Mouse (Mus musculus) midbrain, embryonic 13.5 days (tissue): ENCODE data around the gene Ncoa6. TPM values are rescaled to one million over a fixed set of nuclear protein-coding genes. Genes with fewer than 3 reads are reported as not detected.
A peak's percentile ranks its signal among the peaks of the same experiment; 100 is the strongest.
"Not testable (repeated sequence)": the region's sequence is repeated elsewhere in the genome, so short reads cannot be mapped to it uniquely, and the experiment has no call there.

Experiments
- ATAC-seq: fragments of 200-750 bp; cut with Nextera tagmentation; 2 replicates; pipeline ENCODE4 v1.8.0; 2017; ENCODE audit warnings: mild to moderate bottlenecking, moderate TSS enrichment, moderate library complexity
- H3K27ac ChIP-seq: fragments of 300-500 bp; sonication (generic); 2 replicates; pipeline ENCODE4 v1.5.1; 2015; ENCODE audit warnings: inconsistent platforms, mild to moderate bottlenecking, moderate library complexity
- H3K27me3 ChIP-seq: fragments of 300-500 bp; sonication (generic); 2 replicates; pipeline ENCODE4 v1.6.1; 2015; ENCODE audit warnings: mild to moderate bottlenecking, inconsistent platforms
- H3K36me3 ChIP-seq: fragments of 300-500 bp; sonication (generic); 2 replicates; pipeline ENCODE4 v1.6.1; 2015; ENCODE audit warnings: mild to moderate bottlenecking, inconsistent platforms
- H3K4me1 ChIP-seq: fragments of 300-500 bp; sonication (generic); replicated peaks from 2 replicates; pipeline ENCODE4 v1.6.1; 2015; ENCODE audit warnings: inconsistent platforms
- H3K4me2 ChIP-seq: fragments of 300-500 bp; sonication (generic); replicated peaks from 2 replicates; pipeline ENCODE4 v1.6.1; 2015; ENCODE audit warnings: moderate library complexity, mild to moderate bottlenecking, inconsistent platforms
- H3K4me3 ChIP-seq: fragments of 300-500 bp; sonication (generic); replicated peaks from 2 replicates; pipeline ENCODE4 v1.5.1; 2015; ENCODE audit warnings: mild to moderate bottlenecking, inconsistent platforms
- H3K9ac ChIP-seq: fragments of 300-500 bp; sonication (generic); replicated peaks from 2 replicates; pipeline ENCODE4 v1.6.1; 2015; ENCODE audit warnings: mild to moderate bottlenecking, inconsistent platforms
- H3K9me3 ChIP-seq: fragments of 300-500 bp; sonication (generic); 2 replicates; pipeline ENCODE4 v1.6.1; 2016; ENCODE audit warnings: mild to moderate bottlenecking, inconsistent platforms
- WGBS: fragments of 180-500 bp; shearing (Covaris S2); methylation state at CpG from one replicate; pipeline ENCODE4 v1.1.7; 2015; 5-methylcytosine and 5-hydroxymethylcytosine counted together
- polyA plus RNA-seq: library from polyadenylated mRNA; unstranded; fragments of >200 nt; fragmentation: Nextera tagmentation; extraction: Ambion mirVana; gene quantifications from 2 replicates; pipeline ENCODE4 v1.2.1, GENCODE M21; 2015

Gene Ncoa6
- polyA plus RNA-seq, 1 experiment from 2014 or later, result 30.0 TPM

DNA sequence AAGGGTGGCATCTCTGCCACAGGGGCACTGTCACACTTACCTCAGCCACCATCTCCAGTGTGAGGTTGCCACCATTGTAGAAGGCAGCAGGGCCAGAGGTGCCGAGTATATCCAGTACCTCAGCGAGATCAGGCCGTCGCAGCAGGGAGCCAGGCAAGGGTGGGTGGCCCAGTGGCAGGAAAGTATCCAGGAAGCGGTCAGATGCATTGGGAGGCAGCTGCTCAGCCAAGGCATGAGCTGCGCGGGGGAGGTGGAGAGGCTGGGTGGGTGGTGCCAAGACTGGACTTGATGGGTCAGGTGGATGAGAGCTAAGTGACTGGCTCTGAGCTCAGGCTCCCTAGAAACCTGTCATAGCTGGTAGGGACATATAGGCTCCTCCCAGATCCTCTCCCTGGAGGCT, 28.9 kb upstream of the Ncoa6 start:
- 90% methylated on average over 7 of the region's 7 CpGs for WGBS
- ATAC-seq, result no peak
- H3K4me3 ChIP-seq, result no peak overlapping the region
- peaks cover 18% of the 10 kb centered on the region for H3K4me1 ChIP-seq
- no peaks in the 10 kb centered on the region for H3K27me3 ChIP-seq
- no peak overlapping the region for H3K4me2 ChIP-seq
- H3K36me3 ChIP-seq, result peaks cover 70% of the 10 kb centered on the region
- H3K27ac ChIP-seq, result no peak overlapping the region
- H3K9ac ChIP-seq, result no peak overlapping the region
- no peaks in the 10 kb centered on the region for H3K9me3 ChIP-seq

GRCm38 (mm10) chr2:155490998-155491397, 17.3 kb upstream of the Ncoa6 start:
- Histone ChIP-seq H3K4me3 (no peak overlapping the region), H3K4me2 (no peak overlapping the region), H3K27ac (no peak overlapping the region), H3K9ac (no peak overlapping the region), H3K36me3 (peaks cover 61% of the 10 kb centered on the region), H3K4me1 (no peaks in the 10 kb centered on the region), H3K27me3 (no peaks in the 10 kb centered on the region), H3K9me3 (no peaks in the 10 kb centered on the region)
- WGBS, result 92% methylated on average over 6 of the region's 6 CpGs
- ATAC-seq, result no peak

DNA sequence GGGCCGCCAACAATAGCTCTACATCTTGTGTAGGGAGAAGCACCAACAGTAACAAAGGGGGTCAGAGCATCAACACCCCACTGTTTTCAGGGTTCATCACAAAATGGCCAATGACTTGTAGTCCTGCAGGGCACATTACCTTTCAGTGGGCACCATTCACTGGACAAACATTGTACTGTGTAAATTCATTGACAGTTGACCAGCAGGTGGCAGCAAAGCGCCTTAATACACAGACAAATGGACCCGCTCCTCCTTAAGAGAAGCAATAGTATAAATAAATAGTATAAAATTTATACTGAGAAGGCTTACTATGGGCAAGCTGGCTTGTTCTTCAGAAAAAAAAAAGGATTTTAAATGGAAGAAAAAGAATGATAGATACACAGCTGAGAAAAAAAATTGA, 8.3 kb upstream of the Ncoa6 start:
- Histone ChIP-seq H3K4me1 (no peaks in the 10 kb centered on the region), H3K27ac (no peak overlapping the region), H3K4me3 (no peak overlapping the region), H3K9me3 (no peaks in the 10 kb centered on the region), H3K27me3 (no peaks in the 10 kb centered on the region), H3K36me3 (no peaks in the 10 kb centered on the region), H3K9ac (no peak overlapping the region), H3K4me2 (no peak overlapping the region)
- 45% methylated on average over 3 of the region's 3 CpGs for WGBS
- no peak for ATAC-seq

- H3K36me3 ChIP-seq, result no peaks in the 10 kb centered on the region
- WGBS, result under 1% methylated on average over 61 of the region's 71 CpGs
- peak overlapping the region; percentile 93 for H3K27ac ChIP-seq
- peak; percentile 61 for ATAC-seq
- peak overlapping the region; percentile 88 for H3K4me2 ChIP-seq
- H3K27me3 ChIP-seq, result no peaks in the 10 kb centered on the region
- peaks cover 34% of the 10 kb centered on the region for H3K4me1 ChIP-seq
- peak overlapping the region; percentile 94 for H3K9ac ChIP-seq
- H3K9me3 ChIP-seq, result no peaks in the 10 kb centered on the region
- peak overlapping the region; percentile 87 for H3K4me3 ChIP-seq
Observed at GRCm38 (mm10) chr2:155472671-155473569, 774 bp downstream of the Ncoa6 start.

GRCm38 (mm10) chr2:155466861-155467260, 6.8 kb downstream of the Ncoa6 start:
- H3K4me2 ChIP-seq, result no peak overlapping the region
- H3K27ac ChIP-seq, result no peak overlapping the region
- no peak overlapping the region for H3K9ac ChIP-seq
- no peaks in the 10 kb centered on the region for H3K27me3 ChIP-seq
- no peak overlapping the region for H3K4me3 ChIP-seq
- WGBS, result 93% methylated on average over 1 of the region's 1 CpGs
- H3K4me1 ChIP-seq, result peaks cover 19% of the 10 kb centered on the region
- 0 out of 2 replicates have a peak, but pooled peaks cover 3% of the 10 kb centered on the region for H3K36me3 ChIP-seq
- no peaks in the 10 kb centered on the region for H3K9me3 ChIP-seq
- no peak for ATAC-seq

GRCm38 (mm10) chr2:155453591-155453990, 20.1 kb downstream of the Ncoa6 start:
- no peaks in the 10 kb centered on the region for H3K4me1 ChIP-seq
- H3K27me3 ChIP-seq, result no peaks in the 10 kb centered on the region
- 88% methylated on average over 7 of the region's 7 CpGs for WGBS
- peaks cover 9% of the 10 kb centered on the region; the same call in 1 of the 2 replicates for H3K36me3 ChIP-seq
- no peak overlapping the region for H3K9ac ChIP-seq
- no peaks in the 10 kb centered on the region for H3K9me3 ChIP-seq
- no peak for ATAC-seq
- no peak overlapping the region for H3K4me3 ChIP-seq
- no peak overlapping the region for H3K4me2 ChIP-seq
- no peak overlapping the region for H3K27ac ChIP-seq

GRCm38 (mm10) chr2:155451256-155451655, 22.4 kb downstream of the Ncoa6 start:
- 81% methylated on average over 5 of the region's 5 CpGs for WGBS
- Histone ChIP-seq H3K36me3 (peaks cover 9% of the 10 kb centered on the region; the same call in 1 of the 2 replicates), H3K27me3 (no peaks in the 10 kb centered on the region), H3K4me2 (no peak overlapping the region), H3K9me3 (no peaks in the 10 kb centered on the region), H3K4me3 (no peak overlapping the region), H3K9ac (no peak overlapping the region), H3K4me1 (no peaks in the 10 kb centered on the region), H3K27ac (no peak overlapping the region)
- no peak for ATAC-seq

DNA sequence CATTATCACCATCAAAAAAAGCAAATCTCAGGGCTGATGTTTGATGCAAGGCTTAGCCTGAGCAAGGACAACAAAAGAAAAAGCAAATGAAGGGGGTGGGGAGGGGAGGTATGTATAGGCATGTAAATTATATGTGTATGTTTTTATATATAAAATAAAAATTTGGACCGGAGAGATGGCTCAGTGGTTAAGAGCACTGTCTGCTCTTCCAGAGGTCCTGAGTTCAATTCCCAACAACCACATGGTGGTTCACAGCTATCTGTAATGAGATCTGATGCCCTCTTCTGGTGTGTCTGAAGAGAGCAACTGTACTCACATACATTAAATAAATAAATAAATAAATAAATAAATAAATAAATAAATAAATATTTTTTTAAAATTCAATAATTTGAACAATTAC, 25.8 kb downstream of the Ncoa6 start:
- 97% methylated on average over 1 of the region's 1 CpGs for WGBS
- not testable (repeated sequence) for H3K27ac ChIP-seq, H3K27me3 ChIP-seq, H3K36me3 ChIP-seq, H3K9ac ChIP-seq, H3K4me1 ChIP-seq, H3K4me2 ChIP-seq, H3K9me3 ChIP-seq, H3K4me3 ChIP-seq, ATAC-seq

GRCm38 (mm10) chr2:155443446-155443845, 30.2 kb downstream of the Ncoa6 start:
- H3K4me2 ChIP-seq, result no peak overlapping the region
- no peaks in the 10 kb centered on the region; the same call in 1 of the 2 replicates for H3K36me3 ChIP-seq
- H3K27ac ChIP-seq, result no peak overlapping the region
- H3K9me3 ChIP-seq, result no peaks in the 10 kb centered on the region
- WGBS, result 51% methylated on average over 2 of the region's 2 CpGs
- no peaks in the 10 kb centered on the region for H3K27me3 ChIP-seq
- no peak overlapping the region for H3K9ac ChIP-seq
- ATAC-seq, result no peak
- 0 out of 2 replicates have a peak, but pooled peaks cover 2% of the 10 kb centered on the region for H3K4me1 ChIP-seq
- H3K4me3 ChIP-seq, result no peak overlapping the region

- H3K27ac ChIP-seq, result no peak overlapping the region
- no peaks in the 10 kb centered on the region for H3K9me3 ChIP-seq
- H3K4me2 ChIP-seq, result no peak overlapping the region
- H3K4me3 ChIP-seq, result no peak overlapping the region
- no peaks in the 10 kb centered on the region for H3K27me3 ChIP-seq
- H3K4me1 ChIP-seq, result 0 out of 2 replicates have a peak, but pooled peaks cover 2% of the 10 kb centered on the region
- no peak for ATAC-seq
- WGBS, result 87% methylated on average over 4 of the region's 4 CpGs
- no peaks in the 10 kb centered on the region; the same call in 1 of the 2 replicates for H3K36me3 ChIP-seq
- H3K9ac ChIP-seq, result no peak overlapping the region
Observed at GRCm38 (mm10) chr2:155442916-155443315, 30.8 kb downstream of the Ncoa6 start.

- no peak overlapping the region for H3K27ac ChIP-seq
- no peaks in the 10 kb centered on the region for H3K27me3 ChIP-seq
- peaks cover 46% of the 10 kb centered on the region for H3K36me3 ChIP-seq
- H3K9ac ChIP-seq, result no peak overlapping the region
- H3K4me1 ChIP-seq, result no peaks in the 10 kb centered on the region
- no peak overlapping the region for H3K4me2 ChIP-seq
- ATAC-seq, result no peak
- no peaks in the 10 kb centered on the region for H3K9me3 ChIP-seq
- no peak overlapping the region for H3K4me3 ChIP-seq
Observed at GRCm38 (mm10) chr2:155436445-155436844, 37.2 kb downstream of the Ncoa6 start.

GRCm38 (mm10) chr2:155420911-155421310, 52.8 kb downstream of the Ncoa6 start:
- no peaks in the 10 kb centered on the region for H3K27me3 ChIP-seq

More at GRCm38 (mm10) chr2:155420911-155421310, 52.8 kb downstream of the Ncoa6 start:
- ATAC-seq, result no peak
- Histone ChIP-seq H3K9me3 (no peaks in the 10 kb centered on the region), H3K4me1 (no peaks in the 10 kb centered on the region), H3K36me3 (peaks cover 46% of the 10 kb centered on the region), H3K27ac (no peak overlapping the region), H3K4me2 (no peak overlapping the region), H3K9ac (no peak overlapping the region), H3K4me3 (no peak overlapping the region)
- WGBS, result 82% methylated on average over 2 of the region's 2 CpGs
